Mouse (Mus musculus) CD8-positive naive resting alpha-beta T cell, adult 2 months (primary cell): ENCODE measurements around the gene Ppm1k.
"Not testable (repeated sequence)": the region's sequence is repeated elsewhere in the genome, so short reads cannot be mapped to it uniquely, and the experiment has no call there.

Experiments
- DNase-seq, 2 experiments: peaks; one replicate each; pipeline ENCODE4 v3.0.0; 2022; ENCODE audit warnings: low read depth in 2 of 2, low spot score in 2 of 2

Gene Ppm1k

DNA sequence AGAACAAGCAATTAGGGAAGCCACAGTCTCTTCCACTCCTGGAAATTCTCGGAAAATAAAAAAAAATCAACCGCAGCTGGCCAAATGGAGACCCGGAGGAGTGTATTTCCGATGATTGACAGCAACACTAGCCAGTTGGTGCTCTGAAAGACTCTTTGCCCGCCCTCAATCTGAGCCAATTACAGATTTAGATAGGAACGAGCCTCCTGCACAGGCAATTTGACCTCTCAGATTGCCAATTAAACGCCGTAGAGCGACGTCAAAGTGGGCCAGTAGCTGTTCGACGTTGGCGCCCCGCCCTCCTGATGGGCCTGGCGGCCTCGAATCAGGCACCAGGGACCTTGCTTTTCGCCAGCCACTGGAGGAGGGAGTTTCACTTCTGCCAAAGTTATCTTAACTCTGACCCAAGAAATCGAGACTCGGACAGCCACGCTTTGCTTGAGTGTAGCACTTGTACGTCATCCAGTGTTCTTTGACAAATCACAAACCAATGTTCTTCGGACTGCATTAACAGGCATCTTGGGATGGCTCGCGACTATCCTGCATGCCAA is at the start of gene Ppm1k:
Gene Ppm1k (minus strand): TSS at position 83 of the 551 bp plus-strand sequence.
- peak; percentile 95 for DNase-seq

DNA sequence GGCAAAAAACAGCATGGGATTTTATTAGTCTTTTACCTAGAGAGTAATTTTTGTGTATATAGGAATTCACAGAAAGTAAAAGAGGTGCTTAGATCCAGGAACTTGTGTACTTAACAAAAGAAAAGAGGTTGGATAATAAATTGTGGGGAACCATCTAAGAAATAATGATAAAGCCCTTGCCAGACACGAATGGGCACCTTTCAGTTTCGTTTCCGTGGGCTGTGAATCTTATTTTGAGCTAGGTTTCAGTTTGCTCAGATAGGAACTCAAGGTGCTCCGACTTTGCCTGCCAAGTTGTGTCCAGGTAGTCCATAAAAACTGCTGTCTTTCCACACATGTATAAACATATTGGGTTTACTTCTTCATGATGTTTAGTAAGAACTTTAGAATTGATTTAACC is 47.1 kb upstream of the Ppm1k start:
- peak in 1 of 2 experiments; percentile 35 for DNase-seq

DNA sequence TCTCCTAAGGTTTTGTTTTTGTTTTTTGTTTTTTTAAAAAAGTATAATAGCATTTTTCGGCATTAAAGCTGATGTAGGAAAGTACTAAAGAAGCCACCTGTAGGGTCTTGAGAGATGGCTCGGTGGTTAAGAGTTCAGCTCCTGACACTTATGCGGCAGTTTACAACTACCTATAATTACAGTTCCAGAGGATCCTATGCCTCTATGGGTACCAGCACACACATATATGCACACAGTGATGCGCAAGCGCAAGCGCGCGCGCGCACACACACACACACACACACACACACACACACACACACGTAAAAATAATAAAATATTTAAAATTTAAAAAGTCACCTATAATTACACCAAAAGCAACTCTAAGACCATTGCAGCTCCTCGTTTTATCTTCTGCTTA is 46.3 kb upstream of the Ppm1k start:
- no peak for DNase-seq

- peak; percentile 36 to 48 for DNase-seq
These were observed 45.7 kb upstream of the Ppm1k start, which contains the start of gene Herc6 for GRCm38 (mm10) chr6:57580881-57581548. Gene Herc6, plus strand, starts transcription at chr6:57581000.

- no peak for DNase-seq
These were observed 36.3 kb upstream of the Ppm1k start for GRCm38 (mm10) chr6:57571587-57571986.

DNA sequence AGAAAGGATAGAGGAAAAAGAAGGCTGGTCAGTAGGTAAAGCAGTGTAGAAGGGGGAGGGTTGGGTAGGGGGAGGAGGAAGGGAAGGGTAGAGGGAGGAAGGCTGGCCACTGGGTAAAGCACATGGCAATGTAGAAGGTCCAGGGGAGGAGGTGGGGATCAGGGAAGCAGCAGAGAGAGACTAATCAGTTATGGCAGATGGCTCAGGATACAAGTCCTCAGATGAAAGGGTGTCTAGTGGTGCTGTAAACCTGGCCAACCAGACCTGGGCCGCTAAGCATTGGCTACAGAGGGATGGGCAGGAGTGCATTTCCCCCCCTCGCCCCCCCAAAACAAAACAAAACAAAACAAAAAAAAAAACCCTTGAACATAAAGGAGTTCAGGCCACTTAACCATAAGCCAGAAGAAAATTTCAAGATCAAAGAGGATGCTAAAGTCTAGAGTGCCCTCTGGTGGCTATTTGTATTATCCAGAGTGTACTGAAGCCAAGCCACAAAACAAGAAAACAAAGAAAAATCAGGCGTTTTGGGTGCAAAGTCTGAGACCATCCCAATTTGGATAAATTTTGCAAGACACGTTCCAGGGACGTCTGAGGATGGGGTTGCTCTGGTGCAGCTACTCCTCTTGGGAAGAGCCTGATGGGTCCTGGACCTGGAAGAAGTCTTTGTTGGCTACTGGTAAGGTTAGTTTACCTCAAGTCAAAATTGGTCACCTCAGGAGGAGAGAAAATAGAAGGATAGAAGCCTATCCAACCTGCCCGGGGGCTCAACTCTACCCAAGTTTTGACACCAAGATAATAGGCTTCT is 35.1 kb upstream of the Ppm1k start:
- DNase-seq: peak; percentile 39 to 57

GRCm38 (mm10) chr6:57567630-57568029 is 32.4 kb upstream of the Ppm1k start:
- DNase-seq: no peak

DNA sequence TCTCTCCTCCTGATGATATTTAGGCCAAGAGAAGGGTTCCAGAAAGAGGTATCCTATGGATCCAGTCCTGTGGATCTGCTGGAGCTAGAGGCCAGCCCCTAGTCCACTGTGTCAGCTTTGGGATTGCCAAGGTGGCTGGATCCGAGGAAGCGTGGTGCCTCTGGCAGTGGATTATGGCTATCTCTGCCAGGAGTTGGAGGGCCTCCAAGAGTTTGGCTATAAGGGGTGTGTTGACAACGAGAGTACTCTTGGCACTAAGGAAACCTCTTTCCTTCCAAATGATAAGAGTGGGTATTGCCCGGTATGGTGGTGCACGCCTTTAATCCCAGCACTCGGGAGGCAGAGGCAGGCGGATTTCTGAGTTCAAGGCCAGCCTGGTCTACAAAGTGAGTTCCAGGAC is 30.2 kb upstream of the Ppm1k start:
- DNase-seq: no peak

DNA sequence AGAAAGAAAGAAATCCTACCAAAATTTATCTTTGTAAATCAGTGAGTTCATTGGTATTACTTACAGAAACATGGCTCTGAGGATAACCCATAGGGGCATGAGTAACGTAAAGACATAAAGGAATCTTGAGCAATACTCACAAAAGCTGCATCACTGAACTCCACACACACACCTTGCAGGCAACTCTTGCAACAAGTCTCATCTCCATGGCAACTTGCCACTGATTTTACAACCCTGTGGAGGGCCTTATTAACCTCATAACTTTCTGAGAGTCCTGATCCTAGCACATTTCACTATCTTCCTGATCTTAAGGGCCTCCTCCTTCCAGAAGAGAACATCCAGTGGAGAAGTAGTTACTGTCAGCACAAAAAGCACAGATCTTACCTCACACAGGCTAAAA is 28.2 kb upstream of the Ppm1k start:
- DNase-seq: no peak

GRCm38 (mm10) chr6:57557796-57558317 is 22.6 kb upstream of the Ppm1k start:
- no peak for DNase-seq

- DNase-seq: no peak
These were observed 16.0 kb upstream of the Ppm1k start for GRCm38 (mm10) chr6:57551211-57551796.

DNA sequence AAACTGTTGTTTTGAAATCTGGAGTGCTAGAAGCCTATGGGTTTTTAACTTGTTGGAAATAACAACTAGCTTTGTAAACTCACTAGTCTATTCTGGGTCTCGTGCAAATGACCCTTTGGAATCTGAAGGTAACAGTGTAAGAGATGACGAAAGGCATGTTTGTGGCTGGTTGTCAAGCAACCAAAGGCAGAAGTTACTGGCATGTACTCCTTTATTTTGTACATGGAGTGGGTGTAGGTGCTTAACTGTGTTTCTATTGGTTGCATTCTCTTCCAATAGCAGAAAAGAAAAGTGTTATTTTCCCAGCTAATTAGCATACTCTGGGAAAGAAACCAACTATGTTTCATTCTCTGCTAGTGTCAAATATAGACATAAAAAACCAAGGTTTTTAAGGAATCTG is 9.6 kb upstream of the Ppm1k start:
- DNase-seq: no peak

GRCm38 (mm10) chr6:57543591-57543990 is 8.3 kb upstream of the Ppm1k start:
- not testable (repeated sequence) for DNase-seq

- DNase-seq: no peak
These were observed 6.6 kb upstream of the Ppm1k start for GRCm38 (mm10) chr6:57541737-57542335.

DNA sequence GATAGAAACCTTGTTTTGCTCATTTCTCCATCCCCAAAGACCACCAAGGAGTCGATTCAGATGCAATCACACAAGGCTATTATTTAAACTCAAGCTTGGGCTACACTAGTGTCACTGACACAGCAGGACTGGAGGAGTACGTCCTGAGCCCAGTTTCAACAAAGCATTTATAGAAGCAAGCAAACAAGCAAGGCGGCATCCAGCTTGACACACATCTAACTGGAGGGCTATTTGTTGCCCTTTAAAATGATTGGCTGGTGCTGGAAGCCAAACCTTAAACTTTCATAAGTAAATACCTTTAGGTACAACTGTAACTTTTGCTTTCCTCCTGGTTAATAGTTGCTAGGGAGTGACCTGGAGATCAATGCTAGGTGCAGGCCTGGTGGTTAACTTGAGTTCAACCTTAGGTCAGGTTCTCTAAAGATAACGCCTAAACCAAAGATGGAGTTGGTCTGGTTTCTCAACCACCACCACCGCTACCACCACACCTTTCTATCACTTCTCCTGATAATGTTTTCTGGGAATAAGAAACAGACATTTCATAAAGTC is 5.8 kb upstream of the Ppm1k start:
- DNase-seq: no peak

GRCm38 (mm10) chr6:57537887-57538286 is 2.6 kb upstream of the Ppm1k start:
- DNase-seq: no peak

DNA sequence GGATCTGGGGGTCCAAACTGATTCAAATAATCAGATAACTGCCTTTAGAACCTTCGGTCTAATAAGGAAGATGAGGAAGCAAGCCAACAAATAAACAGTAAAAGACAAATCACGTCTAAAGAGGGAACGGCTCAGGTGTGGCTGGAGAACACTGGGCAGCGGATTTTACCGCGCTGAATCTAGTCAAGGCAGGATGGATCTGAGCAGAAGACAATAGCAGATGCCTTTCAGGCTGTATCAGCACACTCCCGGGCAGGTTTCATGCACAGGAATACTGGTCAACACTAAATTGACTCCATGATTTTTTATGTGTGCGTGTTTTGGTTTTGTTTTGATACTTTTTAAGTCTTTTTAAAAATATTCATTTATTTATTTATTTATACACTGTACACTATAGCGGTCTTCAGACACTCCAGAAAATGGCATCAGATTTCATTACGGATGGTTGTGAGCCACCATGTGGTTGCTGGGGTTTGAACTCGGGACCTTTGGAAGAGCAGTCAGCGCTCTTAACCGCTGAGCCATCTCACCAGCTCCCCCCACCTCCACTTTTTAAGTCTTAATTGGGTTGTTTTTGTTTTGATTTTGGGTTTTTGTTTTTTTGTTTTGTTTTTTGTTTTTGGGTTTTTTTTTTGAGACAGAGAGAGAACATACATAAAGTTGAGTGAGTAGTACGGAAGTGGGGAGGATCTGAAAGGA is 852 bp upstream of the Ppm1k start:
- peak; percentile 13 to 27 for DNase-seq

DNA sequence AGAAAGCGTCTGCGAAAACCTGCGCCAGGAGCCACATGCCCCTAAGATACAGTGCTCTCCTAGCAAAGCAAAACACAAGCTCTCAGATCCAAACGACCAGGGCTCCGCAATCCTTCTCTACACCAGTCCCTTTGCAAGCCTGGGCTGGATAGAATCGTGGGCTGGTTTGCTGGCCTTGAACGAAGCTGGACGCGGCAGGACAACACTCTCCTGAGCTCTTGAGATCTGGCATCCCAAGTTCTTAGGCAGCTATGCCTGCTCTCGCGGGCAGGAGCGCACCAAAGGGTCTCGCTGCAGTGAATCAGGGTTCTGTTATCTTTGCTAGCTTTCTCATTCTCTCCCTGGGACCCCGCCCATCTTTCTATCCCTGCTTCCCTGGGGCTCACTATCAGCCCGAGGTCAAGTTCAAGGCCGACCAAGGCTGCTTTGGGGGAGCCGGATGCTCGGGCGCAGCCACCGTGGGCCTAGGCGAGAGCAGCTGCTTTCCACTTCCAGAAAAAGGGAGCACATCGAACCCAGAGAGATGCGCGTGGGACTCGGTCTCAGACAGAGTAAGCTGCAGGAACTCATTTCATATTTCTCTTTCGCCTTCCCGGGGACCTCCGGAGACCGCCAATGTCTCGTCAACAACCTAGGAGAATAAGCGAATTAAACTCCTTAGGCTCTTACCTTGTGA is 519 bp downstream of the Ppm1k start:
- DNase-seq: peak; percentile 30 to 43

DNA sequence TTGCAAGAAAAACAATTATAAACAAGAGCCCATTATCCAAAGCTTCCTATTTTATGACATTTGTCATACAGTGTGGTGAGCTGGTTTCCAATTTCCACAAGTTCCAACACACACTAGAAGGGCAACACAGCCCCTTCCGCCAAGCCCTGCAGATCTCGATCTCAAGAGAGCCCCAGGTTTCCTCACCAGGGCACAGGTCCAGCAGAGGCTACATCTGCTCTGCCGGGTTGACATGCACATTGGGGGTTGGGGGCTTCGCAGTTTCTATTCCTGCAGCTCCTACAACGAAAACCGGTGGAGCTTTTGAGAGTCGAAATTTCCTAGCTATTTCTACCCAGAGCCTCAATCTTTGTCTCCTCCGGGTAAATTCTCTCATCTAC is 1.0 kb downstream of the Ppm1k start:
- peak in 1 of 2 experiments; percentile 6 for DNase-seq

- DNase-seq: no peak
These were observed 1.9 kb downstream of the Ppm1k start for GRCm38 (mm10) chr6:57533410-57533809.
